Mouse (Mus musculus) c-Kit-negative CD71-positive TER-119-positive erythroid progenitor cells, embryonic 14.5 days (primary cell): ENCODE data around the gene C3ar1.

Source experiments
- DNase-seq: peaks from one replicate; pipeline ENCODE4 v3.0.0-alpha.2; 2013; ENCODE audit warnings: low read depth, low spot score

Gene C3ar1

DNA sequence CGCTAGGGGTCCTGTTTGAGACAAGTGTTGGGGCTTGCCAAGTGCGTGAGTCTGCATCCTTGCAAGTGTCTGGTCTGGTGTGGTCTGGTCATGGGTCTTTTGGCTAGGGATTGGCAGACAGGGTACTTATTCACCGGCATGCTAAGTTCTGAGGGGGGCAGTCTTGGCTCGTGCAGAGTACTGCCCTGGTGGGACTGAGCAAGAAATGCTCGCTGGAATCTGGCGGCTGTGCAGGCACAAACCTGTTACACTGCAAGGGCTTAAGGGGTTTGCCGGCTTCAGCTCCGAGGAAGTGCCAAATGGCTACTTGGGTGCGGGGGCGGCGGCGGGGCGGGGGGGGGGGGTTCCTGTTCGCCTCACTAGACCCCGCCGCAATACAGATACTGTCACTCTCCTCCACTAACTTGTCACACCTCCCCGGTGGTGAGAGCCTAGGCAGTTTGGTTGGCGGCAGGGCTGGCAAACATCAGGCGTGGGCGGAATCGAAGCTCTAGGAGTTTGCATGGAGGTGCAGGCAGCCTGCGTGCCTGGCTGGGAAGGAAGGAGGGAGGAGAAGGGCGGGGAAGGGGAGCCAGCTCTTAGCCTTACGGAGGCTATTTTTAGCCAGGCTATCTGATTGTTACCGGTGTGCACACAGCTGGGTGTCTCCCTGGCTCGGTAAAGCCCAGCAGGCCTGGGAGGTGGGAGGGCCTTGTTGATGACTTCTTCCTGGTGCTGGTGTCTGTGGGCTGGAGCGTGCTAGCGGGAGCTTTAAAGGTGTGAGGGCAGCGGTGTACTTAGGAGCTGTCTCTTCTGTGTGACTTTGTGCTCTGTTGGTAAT lies 29.8 kb downstream of the C3ar1 start:
- peak; percentile 56 for DNase-seq

DNA sequence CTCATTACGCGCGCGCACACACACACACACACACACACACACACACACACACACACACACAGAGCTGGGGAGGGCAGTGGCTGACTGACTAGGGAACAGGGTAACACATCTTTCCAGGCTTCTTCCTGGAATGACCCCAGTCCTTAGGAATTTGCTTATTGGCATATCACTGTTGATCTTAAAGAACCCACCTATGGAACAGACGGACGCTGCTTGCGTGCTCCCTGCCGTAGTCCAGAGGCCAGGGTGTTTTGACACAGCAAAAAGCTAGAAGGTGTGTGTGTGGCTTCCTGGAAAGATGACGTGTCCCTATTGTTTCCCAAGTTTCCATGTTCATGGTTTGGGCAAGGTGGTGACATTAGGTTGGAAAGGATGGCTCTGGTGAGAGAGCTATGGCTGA lies 30.8 kb downstream of the C3ar1 start:
- no peak for DNase-seq

DNA sequence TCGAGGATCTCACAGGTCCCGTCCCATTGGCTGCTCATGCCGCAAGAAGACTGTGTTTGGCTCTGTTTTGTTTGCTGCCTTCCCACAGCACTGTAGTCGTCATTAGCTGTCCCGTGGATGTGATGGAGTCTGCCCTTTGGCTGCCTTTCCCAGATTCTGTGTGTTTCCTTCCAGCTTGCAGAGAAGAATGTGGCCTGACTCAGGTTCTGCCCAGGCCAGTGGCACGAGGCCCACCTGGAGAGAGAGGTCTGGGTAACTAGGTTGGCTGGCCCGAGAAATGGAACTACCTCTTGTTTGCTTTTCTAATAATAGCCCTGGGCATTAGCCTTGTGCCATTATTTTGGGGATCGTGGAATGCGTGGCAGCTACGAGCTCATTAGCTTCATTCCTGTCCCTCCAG lies 31.9 kb downstream of the C3ar1 start:
- DNase-seq, result no peak

DNA sequence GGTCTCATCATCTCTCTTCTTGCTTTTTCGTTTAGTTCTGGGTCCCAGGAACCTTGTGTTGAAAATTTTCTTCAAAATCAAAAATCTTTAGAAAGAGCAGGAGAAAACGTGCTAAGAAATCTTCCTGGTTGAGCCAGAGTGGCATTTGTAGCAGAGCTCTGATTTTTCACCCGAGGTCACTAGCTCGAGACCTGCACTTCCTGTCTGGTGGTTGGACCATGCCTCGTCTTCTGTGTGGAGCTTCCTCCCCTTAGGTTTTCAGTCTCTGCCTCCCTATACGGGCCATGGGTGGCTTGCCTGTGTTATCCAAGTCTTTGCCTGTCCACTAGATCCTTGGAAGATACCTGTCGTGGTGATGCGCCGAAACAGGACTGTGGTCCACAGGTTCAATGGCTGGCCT lies 34.1 kb downstream of the C3ar1 start:
- no peak for DNase-seq

DNA sequence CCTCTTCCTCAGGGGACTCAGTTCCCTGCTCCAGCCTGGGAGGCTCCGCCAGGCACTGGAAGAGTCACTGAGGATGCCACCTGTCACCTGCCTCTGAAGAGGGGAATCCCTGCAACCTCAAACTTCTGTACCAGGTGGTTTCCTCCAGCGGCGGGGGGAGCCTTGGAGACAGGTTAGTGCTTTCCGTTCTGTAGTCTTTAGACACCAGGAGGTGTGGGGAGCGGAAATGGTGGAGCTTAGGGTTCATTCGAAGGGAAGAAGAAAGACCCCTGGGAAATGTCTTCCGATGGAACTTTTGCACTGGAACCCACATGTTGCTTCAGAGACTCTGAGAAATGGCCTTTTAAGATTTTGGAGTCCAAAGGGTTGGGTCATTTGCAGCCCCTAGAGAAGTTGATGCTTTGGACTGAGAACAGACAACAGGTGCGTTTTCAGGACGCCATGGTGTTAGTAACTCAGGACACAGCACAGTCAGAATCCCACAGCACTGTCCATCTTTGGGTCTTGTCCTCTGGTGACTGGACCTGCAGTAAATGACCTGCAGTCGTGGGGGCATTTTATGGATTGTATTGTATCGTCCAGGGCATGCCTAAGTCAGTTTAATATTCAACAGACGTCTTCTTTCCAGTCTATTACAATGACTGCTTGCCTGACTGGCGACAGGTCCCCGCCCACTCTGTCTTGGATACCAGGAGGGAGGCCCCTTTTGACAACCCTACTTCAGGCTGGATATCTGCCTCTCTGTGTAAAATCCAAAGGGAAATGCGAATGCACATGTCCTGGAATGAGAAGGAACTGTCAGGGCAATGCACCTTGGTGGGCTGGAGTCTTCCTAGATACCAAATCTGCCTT lies 34.9 kb downstream of the C3ar1 start:
- no peak for DNase-seq

DNA sequence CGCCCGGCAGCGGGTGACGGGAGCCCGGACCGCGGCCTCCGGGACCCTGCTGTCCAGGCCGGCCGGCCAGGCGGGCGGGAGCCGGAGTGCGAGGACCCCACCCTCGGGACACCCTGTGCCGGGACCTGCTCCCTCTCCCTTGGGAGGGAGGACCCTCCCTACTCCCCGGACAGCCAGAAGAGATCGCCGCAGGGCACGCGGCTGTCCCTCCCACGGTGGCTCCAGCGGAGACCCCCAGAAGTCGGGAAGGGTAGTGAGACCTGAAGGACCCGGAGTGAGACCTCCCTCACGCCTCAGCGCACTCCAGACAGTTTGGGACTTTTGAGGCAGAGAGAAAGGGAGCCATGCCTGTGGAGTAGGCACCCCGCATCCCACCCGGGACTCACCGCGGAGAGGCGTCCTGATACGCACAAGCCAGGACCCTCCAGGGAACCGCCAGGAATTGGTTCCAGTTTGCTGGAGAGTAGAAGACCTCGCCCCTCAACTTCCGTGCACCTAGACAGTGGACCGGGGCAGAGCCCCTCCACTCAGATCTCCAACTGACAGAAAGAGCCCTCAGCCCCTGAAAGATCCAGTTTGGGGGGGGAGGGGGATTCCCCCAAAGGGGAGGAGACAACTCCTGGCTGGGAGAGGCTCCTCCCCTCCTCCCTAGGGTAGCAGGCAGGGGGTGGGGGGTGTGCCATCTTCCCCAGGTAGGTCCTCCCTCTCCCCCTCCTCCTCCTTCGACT lies 35.7 kb downstream of the C3ar1 start:
- DNase-seq, result no peak

DNA sequence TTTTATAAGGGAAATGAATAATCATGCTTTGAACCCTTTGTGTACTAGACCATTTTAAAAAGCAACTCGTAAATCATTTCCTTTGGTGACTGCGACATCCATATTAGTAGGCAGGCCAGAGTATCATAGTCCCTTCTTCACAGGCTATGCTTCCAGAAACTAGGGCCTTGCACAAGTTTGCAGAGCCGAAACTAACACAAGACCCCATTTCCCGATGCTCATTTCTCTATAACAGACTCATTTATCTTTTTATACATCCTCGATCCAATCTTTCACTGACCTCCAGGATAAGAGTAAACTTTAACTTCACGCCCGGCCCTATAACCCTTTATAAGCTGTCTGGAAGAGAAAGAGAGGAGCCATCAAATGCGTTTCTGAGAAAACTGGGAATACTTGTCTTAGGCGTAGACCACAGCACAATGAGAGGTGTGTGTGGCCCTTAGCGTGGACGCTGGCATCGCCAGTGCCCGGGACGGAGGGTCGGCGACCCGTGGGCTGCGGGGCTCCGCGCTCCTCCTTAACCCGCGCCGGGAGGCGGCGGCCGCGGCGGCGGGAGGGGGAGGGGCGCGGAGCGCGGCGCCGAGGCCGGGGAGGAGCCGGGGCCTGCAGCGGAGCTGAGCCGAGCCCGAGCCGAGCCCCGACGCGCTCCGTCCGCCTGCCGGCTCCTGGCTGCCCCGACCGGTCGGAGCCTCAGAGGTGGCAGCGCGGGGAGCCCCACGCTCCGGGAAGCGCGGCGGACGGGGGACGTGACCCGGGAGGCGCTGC lies 36.5 kb downstream of the C3ar1 start, which contains the start of gene Foxj2:
Gene Foxj2 (plus strand): TSS at position 609 of the 765 bp plus-strand sequence.
- no peak for DNase-seq

DNA sequence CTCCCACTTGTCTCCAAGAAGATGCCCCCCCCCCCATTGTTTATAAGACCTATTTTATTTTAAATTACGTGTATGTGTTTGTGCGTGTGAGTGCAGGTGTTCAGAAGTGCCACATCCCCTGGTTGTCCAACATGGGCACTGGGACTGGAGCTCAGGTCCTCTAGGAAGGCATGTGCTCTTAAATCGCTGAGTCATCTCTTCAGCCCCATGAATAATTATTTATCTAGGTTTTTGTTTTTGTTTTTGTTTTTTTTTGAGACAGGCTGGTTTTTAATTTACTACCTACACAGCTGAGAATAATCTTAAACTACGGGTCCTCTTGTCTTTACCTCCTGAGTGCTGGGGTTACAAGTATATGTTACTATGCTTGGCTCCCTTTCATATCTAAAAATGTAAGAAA lies 42.3 kb downstream of the C3ar1 start:
- no peak for DNase-seq

DNA sequence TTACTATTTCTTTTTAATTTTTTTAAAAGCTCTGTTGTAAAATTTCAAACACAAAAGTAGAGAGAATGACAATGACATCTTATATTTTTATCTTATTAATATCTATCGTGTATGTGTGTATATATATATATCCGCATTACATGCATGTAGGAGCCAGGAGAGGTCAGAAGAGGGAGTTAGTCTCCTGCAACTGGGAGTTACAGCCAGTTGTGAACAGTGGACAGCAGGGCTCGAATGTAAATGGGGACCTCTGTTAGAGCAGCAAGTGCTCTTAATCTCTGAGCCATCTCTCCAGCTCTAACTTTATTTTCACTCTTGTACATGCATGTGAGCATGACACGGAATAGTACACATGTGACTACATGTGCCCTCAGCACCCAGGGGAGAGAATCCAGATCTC lies 43.2 kb downstream of the C3ar1 start:
- DNase-seq, result no peak

DNA sequence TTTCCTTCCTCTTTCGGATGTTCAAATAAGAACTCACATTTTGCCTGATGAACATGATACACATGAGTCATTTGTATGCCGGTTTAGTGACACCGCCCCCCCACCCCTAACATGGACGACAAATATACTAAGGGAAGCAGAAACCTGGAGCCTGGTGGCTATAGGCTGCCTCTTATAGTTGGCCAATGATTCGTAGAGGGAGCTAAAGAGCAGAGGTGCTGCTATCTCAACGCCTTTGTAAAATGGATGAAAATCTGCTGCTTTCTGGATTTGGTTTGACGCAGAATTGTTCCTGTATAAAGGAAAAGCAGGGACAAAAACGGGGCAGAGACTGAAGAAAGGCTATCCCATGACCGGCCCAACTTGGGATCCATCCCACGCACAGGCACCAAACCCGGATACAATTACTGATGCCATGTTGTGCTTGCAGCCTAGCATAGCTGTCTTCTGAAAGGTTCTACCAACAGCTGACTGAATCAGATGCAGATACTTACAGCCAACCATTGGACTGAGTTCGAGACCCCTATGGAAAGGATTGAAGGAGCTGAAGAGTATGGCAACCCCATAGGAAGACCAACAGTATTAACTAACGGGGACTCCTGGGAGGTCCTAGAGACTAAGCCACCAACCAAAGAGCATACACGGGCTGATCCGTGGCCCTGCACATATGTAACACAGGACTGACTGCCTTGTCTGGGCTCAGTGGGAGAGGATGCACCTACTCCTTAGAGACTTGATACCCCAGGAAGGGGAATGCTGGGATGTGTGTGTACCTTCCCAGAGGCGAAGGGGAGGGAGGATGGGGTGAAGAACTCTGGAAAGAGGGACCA lies 44.0 kb downstream of the C3ar1 start:
- no peak for DNase-seq

DNA sequence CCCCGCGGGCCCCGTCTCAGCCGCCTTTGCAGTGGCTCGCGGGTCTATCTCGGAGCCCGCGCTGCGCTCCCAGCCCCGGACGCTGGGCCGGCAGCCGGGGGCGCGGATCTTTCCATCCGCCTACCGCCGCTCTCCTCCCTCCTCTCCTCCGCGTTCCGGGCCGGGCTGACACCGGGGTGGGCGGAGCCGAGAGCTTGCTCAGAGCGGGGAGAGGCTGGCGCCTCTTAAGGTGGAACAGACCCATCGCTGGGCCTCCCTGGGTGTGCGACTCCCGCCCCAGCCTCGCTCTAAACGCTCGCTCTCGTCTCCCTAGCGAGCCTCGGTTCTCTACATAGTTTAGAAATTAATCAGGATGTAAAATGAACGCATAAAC lies 44.7 kb downstream of the C3ar1 start:
- peak; percentile 87 for DNase-seq

DNA sequence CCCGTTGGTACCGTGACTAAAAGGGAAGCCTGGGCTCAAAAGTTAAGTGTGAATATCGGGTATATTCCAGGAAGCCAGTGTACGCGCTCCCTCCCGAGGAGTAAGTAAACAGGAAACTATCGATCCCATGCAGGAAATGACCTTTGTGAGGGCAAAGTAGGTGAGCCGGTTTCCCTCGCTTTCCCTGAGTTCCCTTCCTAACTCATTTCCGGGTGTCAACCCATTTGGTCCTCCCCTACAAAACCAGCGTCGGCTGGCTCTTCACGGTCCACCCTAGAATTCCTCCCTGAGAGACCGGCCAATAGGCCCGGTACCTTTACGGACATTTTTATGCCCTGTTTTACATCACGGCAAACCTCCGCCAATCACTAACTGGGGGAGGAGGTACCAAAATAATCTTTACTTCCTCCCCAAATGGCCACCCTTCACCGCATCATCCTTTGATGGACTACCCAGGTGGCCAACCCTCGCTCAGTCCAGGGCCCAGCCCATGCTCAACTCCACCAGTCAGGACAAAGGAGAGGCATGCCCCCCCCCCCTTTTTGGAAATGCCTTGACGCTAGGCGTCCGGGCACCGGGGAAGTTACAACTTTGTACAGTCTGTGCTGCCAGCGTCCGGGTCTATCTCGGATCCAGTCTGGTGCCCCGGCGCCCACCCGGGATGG lies 45.2 kb downstream of the C3ar1 start:
- peak; percentile 96 for DNase-seq

DNA sequence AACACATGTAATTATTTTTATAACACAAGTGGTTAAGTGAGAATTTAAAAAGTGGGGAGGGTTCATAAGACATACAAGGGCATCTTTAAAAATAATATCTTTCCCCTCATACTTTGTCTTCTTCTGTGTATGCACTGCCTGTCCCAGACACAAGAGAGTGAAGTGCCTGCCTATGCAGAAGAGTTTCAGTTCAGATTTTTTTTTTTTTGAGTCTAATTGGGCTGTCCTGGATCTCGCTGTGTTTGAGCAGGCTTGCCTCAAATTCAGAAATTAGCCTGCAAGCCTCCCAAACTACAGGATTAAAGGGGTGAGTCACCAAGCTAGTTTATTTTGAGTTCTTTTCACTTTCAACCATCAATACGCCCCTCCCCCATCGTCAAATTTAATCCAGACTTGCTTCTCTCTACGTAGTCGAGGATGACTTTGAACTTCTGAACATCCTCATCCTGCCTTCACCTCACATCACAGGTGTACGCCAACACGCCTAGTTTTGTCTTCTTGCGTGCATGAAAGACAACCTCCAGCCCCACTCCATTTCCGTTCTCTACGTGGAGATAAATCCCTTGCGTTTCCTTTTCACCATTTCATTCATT lies 45.8 kb downstream of the C3ar1 start:
- no peak for DNase-seq

DNA sequence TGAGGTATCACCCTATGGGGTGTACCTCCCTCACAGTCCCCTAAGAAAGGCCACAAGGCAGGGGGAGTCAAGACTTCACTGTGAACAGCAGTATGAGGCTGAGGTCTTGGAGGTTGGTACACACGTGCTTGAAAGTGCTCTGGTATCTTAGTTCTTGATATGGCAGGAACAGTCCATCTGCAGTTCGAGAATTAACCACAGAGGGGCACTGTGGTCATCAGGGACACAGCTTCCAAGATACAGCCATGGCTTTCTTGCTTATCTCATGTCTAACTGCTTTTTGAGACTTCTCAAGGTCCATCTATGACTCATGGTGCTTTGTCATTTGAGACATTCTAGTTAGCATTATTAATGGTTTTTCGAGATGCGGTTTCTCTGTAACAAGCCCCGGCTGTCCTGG lies 51.5 kb downstream of the C3ar1 start:
- DNase-seq, result peak; percentile 86

DNA sequence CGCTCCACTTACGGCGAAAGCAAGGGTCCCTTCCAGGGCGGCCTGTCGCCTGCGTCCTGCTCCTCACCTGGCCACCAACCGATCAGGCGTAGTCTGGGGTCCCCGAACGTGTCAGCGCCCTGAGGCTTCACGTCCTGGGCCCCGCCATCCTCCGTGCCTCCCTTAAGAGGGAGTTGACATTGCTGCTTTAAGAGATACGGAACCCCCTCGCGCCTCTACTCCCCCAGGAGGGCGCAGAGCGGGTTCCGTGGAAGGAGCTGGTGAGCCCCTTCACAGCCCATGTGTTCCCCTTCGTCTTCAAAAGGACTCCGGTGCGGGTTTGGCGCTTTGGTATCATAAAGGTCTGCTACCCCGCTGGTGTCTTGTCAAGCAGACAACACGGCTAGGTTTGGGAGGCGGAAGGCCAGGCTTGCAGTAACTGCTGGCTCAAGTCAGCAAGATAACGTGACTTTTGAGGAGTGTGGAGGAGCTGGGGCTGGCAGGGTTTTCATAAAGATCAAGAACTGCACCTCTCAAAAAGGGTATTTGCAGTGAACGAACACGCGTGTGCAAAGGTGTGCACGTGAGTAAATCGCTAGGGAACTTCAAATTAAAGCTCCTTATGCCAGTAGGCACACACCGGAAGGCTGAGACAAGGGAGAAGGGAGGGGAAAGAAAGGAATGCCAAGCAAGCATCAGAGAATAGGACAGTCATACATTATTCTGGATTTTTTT lies 54.0 kb downstream of the C3ar1 start:
- DNase-seq, result peak; percentile 53

DNA sequence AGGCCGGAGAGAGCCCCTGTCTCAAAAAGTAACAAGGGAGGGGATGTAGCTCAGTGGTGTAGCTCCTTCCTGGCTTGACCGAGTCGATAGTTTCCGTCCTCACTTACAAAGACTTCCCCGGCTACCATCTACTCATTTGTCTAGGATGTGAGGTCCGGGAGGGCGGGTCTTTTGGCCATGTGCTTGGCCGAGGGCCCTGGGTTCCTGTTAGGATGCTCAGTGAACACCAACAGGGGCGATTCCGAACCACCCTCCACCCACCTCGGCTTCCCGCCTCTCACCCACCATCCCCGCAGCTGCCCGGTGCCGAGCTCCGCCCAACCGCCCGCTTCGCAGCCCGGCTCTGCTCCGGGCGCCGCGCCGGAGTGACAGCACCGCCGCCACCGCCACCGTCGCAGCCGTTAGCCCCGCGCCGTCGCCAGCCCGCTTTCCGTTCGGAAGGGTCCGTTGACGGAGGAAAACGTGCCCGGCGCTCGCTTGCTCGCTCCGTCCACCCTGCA lies 54.6 kb downstream of the C3ar1 start, which contains the start of gene Slc2a3:
Gene Slc2a3 (minus strand): TSS at position 340 of the 500 bp plus-strand sequence.
- peak; percentile 40 for DNase-seq

DNA sequence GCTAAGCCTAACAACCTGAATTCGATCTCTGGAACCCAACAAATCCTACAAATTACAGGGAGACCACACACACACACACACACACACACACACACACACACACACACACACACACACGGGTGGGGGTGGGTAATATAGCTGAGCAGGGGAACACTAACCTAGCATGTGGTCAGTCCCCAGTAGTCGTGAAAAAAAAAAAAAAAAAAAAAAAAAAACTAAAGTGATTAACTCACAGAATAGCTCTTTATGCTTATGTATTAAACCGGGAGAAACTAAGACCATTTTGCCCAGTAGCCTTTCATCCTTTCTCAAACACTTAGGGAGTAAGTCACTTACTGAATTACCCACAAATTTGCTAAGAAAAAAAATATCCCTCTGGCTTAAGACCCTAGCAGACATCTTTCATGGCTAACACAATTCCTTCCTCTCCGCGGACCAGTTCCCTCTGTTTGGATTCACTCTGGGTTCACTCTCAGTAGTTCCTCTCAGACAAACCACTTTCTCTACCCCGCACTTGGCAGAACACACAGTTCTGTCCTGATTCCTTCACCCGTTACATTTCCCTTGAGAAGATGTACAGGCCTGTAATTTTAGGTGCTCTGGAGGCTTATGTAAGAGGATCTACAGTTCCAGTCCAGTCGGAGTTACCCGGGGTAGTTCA lies 55.2 kb downstream of the C3ar1 start:
- DNase-seq, result no peak
